Mouse (Mus musculus): ENCODE data around the gene Gm8909. TPM values are rescaled to one million over a fixed set of nuclear protein-coding genes. Genes with fewer than 3 reads are reported as not detected.
"Not testable (repeated sequence)": the region's sequence is repeated elsewhere in the genome, so short reads cannot be mapped to it uniquely, and the experiment has no call there.

Gm8909 gene
- not detected in 2 replicates for total RNA-seq (2017)

DNA sequence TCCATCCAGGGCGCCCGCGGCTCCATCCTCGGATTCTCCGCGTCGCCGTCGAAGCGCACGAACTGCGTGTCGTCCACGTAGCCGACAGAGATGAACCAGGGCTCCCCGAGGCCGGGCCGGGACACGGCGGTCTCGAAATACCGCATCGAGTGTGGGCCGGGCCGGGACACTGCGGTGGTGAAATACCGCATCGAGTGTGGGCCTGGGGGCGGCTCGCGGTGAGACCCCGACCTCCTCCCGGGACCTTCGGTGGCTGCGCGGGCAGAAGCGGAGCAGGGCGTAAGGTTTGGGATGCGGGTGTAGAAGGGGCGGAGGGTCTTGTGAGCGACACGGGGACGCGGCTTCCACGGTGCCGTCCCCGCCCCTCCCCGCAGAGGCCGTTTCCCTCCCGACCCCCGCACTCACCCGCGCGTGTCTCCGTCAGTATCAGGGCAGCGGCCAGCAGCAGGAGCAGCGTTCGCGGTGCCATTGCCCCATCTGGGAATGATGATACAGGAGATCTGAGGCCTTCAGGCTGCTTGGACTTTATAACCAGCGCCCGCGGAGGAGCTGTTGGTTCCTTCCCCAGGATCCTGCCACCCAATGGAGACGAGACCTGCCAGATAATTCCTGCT, at the start of gene Gm8909:
Gm8909 (minus strand) TSS at position 499 of the 614 bp plus-strand sequence.
- ATAC-seq (ENCODE audit: extremely low read depth, insufficient number of reproducible peaks, low FRiP score, poor library complexity, severe bottlenecking): no peak

DNA sequence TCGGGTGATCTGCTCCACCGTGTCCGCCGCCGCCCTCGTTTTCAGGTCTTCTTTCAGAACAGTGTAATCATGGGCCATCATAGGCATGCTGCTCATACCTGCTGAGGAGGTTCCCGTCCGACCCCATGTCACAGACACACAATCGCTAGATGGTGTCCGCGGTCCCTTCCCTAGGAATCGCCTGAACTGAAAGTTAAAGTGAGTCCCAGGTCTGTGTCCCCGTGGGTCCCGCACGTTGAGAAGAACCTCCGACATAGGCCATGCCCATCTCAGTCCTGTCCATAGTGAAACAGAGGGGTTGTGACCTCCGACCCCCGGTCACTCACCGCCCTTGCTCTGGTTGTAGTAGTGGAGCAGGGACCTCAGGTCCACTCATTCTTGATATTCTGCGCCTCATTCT, 47.2 kb upstream of the Gm8909 start:
- no peak for ATAC-seq (ENCODE audit: extremely low read depth, insufficient number of reproducible peaks, low FRiP score, poor library complexity, severe bottlenecking)

DNA sequence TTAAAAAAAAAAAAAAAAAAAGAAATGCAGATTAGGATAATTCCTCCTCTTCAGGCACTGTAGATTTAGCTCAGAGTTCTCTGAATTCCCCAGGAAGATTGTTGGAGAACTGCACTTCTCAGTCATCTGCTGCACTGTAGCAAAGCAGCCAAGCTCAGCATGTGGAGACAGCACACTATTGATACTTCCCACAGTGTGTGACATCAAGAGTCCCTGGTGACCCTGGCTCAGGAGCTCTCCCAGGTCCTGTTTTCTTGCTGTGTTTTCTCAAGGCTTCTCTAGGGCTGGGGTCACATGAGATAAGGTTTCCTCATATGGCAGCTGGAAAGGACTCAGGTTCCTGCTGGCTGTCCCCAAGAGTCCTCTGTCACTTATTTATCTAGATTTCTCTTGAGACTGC, 38.5 kb upstream of the Gm8909 start:
- no peak for ATAC-seq (ENCODE audit: extremely low read depth, insufficient number of reproducible peaks, low FRiP score, poor library complexity, severe bottlenecking)

DNA sequence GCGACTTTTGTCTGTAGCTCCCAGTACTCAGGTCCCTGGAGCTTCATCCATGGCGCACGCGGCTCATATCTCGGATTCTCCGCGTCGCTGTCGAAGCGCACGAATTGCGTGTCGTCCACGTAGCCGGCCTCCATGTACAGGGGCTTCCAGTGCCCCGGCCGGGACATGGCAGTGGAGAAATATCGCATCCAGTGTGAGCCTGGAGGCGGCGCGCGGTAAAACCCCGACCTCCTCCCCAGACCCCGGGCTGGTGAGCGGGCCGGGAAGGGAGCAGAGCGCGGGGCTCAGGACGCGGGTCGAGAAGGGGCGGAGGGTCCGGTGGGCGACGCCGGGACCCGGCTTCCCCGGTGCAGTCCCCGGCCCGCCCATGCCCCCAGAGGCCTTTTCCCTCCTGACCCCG, 37.5 kb upstream of the Gm8909 start:
- no peak for ATAC-seq (ENCODE audit: extremely low read depth, insufficient number of reproducible peaks, low FRiP score, poor library complexity, severe bottlenecking)

DNA sequence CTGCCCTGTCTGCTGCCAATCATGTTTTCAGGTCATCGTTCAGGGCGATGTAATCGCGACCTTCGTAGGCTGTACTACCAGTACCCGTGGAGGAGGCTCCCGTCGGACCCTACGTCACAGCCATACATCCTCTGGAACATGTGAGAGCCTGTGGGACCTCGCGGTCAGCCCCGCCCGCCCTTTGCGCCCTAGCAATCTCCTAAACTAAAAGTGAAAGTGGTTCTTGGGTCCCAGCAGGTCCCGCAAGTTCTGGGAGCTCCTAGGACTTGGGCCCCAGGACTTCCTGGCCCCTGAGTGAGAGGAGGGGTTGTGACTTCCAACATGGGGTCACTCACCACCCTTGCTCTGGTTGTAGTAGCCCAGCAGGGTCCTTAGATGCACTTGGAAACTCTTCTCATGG, 37.1 kb upstream of the Gm8909 start:
- peak; percentile 72 for ATAC-seq (ENCODE audit: extremely low read depth, insufficient number of reproducible peaks, low FRiP score, poor library complexity, severe bottlenecking)

DNA sequence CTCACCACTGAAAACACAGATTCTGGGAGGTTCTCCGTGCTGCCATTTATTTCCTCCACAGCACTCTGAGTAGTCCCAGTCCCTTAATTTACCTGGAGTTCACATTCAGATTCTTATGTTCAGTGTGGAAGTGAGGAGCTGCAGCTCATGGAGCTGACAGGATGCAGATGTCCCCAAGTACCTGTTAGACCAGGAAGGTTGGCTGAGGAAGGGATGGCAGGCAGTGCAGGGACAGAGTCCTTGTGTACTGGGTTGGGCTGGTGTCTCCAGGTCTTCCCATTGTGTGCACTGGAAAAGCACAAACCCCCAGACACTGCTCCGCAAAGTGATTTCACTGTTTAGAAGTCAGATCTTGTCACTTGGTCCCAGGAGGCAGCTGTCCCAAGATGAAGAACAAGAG, 33.5 kb upstream of the Gm8909 start:
- no peak for ATAC-seq (ENCODE audit: extremely low read depth, insufficient number of reproducible peaks, low FRiP score, poor library complexity, severe bottlenecking)

DNA sequence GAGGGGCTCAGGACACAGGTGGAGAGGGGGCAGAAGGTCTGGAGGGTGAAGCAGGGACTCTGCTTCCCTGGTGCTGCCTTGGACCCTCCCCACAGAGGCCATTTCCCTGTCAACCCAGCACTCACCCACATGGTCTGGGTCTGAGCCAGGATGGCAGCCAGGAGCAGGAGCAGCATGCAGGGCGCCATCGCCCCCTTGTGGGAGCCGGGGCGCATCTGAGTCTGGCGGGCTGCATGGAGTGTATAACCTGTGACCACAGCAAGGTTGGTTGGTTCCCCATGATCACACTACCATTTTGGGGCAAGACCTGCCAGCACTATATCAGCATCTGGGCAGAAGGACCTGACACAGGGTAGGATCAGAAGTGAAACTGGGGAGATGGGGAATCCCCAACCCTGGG, 30.0 kb upstream of the Gm8909 start:
- ATAC-seq (ENCODE audit: extremely low read depth, insufficient number of reproducible peaks, low FRiP score, poor library complexity, severe bottlenecking): no peak

DNA sequence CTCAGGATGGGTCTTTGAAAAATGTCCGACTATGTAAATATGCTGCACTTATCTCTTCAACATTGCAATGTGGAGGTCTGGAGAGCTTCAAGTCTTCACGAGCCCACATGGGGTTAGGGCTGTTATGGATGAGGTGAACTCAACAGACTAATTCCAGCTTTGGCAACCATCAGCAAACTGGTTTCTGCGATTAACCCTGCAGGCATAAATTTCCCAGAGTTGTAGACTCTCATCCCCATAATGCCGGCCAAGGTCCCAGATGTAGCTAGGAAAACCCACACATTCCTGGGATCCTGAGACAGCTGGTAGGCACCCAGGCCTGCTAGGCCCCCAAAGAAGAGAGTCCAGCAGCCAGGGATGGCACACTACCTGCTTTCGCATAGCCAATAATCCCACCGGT, 26.1 kb upstream of the Gm8909 start:
- ATAC-seq (ENCODE audit: extremely low read depth, insufficient number of reproducible peaks, low FRiP score, poor library complexity, severe bottlenecking): no peak

DNA sequence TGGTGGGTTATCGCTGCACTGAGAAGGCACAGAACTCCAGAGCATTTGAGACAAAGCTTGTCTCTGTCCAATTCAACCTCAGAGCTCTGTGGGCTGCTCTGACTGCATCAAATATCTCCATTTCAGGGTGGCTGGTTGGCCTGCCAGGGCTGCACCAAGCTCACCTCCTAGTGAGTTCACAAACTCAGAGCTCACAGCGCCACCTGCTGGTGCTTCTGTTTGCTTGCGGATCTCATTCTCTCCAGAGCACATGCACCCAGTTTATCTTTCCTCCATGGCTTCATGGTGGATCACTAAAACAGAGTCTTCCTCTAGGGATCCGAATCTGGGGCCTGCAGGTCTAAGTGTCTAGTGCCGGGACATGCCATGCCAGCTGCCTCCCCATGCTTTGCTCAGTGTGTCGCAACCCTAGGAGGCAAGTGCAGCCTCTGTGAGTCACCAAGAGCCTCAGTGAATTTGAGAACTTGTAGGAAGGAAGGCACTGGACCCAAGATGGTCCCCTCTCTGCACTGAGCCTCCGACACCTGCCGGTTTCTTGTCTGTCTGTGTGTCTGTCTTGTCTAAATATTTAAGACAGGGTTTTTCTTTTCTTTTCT, 25.3 kb upstream of the Gm8909 start:
- peak; percentile 56; the same call in 1 of the 2 replicates for ATAC-seq (ENCODE audit: extremely low read depth, insufficient number of reproducible peaks, low FRiP score, poor library complexity, severe bottlenecking)

DNA sequence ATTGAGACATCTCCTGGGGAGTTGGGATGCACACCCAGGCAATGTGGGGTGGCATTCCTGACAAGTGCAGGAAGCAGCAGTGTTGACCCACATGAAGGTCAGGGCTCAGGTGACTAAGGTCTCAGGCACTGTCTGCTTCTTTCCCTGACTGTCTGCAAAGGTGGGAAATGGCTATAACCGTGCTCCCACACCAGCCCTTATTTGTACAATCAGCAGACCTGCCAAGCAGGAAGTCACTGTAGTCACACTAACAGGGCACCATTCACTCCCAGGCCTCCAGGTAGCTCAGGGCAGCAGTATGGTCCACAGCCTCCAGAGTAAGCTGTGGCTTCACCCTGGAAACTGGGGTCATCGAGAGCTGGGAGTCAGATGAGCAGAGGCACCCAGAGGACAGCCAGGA, 24.0 kb upstream of the Gm8909 start:
- no peak for ATAC-seq (ENCODE audit: extremely low read depth, insufficient number of reproducible peaks, low FRiP score, poor library complexity, severe bottlenecking)

DNA sequence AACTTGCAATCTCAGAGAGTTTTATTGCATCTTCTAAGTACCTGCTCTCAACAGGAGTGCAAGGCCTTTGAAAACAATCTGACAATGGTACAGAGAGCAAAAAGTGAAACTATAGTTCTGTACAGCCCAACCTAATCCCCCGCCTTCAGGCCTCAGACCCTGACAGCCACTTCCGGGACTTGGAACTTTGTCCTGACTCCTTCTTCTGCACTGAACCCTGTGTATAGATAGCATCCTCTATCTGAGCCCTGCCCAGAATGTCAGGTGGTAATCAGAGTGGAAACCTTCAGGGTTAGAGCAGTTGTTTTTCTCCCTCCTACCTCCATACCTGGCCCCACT, 21.8 kb upstream of the Gm8909 start, which contains the start of gene H2-T3:
H2-T3 (minus strand) TSS at position 119 of the 339 bp plus-strand sequence.
- ATAC-seq (ENCODE audit: extremely low read depth, insufficient number of reproducible peaks, low FRiP score, poor library complexity, severe bottlenecking): no peak

DNA sequence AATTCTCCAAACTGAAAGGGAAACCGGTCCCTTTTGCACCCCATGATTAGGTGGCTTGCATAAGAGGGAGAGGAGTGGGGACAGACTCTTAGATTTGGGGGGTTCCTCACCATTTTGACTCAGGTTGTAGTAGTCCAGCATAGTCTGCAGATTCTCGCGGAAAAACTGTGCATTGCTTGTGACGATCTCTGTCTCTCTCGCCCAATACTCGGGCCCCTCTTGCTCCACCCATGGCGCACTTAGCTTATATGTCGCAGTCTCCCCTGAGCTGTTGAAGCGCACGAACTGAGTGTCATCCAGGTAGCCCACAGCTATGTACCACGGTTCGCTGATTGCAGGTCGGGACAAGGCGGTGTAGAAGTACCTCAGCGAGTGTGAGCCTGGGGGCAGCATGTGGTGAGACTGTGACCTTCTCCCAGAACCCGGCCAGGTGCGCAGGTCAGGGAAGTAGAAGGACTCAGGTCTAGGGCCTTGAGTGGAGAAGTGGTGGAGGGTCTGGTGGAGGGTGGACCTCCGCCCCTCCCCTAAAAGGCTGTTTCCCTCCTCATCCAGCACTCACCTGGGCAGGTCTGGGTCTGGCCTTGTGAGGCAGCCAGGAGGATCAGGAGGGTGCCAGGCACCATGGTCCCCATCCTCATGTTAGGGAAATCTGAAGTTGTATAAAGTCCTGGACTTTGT, 21.3 kb upstream of the Gm8909 start:
- ATAC-seq (ENCODE audit: extremely low read depth, insufficient number of reproducible peaks, low FRiP score, poor library complexity, severe bottlenecking): no peak

DNA sequence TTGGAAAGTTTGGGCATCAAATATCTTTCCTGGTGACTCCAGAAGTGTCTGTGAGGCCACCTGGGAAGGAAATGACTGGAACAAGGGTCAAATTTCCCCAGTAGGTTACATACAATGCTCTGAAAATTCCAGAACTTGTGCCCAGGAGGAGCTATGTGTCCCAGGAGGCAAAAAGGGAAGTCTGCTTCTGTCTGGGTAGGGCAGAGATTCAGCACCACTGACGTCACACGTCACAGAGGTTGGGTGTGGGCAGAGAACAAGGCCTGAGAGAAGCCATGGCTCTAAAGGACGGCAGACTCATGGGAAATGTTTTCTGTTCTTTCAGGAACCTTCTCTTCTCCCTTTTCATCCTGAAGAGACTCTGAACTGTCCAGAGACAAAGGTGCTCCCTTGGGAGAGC, 19.2 kb upstream of the Gm8909 start:
- no peak for ATAC-seq (ENCODE audit: extremely low read depth, insufficient number of reproducible peaks, low FRiP score, poor library complexity, severe bottlenecking)

DNA sequence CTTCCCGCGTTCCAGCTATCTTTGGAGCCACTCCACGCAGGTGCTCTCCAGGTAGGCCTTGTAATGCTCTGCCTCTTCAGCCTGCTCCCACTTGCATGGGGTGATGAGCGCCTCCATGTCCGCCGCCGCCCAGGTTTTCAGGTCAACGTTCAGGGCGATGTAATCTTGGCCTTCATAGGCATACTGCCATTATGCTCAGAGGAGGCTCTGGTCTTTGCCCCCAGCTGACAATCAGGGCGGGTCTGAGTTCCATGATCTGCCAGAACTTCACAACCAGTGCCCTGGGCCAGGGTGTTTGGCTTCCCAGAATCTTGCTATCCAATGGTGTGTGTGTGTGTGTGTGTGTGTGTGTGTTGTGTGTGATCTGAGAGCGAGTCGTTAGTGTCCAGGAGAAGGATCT, 13.9 kb upstream of the Gm8909 start:
- no peak for ATAC-seq (ENCODE audit: extremely low read depth, insufficient number of reproducible peaks, low FRiP score, poor library complexity, severe bottlenecking)

DNA sequence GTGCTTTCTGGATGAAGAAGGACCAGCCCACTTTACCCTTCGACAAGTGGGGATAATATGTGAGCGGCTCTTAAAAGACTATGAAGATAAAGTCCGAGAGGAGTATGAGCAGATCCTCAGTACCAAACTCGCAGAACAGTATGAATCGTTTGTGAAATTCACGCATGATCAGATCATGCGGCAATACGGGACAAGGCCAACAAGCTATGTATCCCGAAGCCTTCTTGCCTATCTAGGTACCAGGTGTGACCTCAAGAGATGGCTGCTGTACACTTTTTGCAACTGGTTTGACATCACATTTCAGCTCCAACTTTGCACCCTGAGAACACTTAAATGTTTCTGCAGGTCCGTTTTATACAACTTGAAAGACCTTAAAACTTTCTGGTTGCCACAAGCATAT, 11.1 kb upstream of the Gm8909 start:
- not testable (repeated sequence) for ATAC-seq (ENCODE audit: extremely low read depth, insufficient number of reproducible peaks, low FRiP score, poor library complexity, severe bottlenecking)

DNA sequence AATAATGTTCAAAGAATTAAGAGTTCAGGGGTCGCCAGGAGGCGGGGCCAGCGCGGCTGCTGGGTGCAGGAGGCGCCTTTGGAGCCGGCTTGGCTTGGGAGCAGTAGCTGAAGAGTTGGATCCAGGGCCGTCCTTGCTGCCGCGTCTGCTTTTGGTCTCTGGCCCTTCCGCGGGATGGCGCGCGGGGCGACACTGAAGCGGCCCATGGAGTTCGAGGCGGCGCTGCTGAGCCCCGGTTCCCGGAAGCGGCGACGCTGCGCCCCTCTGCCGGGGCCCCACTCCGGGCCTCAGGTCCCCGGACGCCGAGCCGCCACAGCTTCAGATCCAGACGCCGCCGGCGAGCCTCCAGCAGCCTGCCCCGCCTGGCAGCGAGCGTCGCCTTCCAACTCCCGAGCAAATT, 10.6 kb upstream of the Gm8909 start:
- not testable (repeated sequence) for ATAC-seq (ENCODE audit: extremely low read depth, insufficient number of reproducible peaks, low FRiP score, poor library complexity, severe bottlenecking)

DNA sequence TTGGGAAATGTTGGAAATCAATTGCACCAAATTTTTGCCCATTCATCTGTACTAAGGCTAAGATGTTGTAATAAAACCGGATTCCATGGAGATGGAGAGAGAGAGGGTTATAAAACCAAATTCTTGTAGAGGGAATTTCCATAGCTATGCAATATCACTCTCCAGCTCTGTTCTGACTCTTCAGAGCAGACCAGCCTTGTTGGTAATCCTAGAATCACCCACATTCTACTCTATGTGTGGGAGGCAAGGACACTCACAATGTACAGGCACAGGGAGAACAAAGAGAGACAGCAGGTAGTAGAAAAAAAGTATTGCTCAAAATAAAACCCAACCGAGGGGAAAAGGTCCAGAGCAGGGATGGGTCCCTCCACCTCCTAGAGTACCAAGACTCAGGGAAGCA, 7.8 kb upstream of the Gm8909 start:
- not testable (repeated sequence) for ATAC-seq (ENCODE audit: extremely low read depth, insufficient number of reproducible peaks, low FRiP score, poor library complexity, severe bottlenecking)

DNA sequence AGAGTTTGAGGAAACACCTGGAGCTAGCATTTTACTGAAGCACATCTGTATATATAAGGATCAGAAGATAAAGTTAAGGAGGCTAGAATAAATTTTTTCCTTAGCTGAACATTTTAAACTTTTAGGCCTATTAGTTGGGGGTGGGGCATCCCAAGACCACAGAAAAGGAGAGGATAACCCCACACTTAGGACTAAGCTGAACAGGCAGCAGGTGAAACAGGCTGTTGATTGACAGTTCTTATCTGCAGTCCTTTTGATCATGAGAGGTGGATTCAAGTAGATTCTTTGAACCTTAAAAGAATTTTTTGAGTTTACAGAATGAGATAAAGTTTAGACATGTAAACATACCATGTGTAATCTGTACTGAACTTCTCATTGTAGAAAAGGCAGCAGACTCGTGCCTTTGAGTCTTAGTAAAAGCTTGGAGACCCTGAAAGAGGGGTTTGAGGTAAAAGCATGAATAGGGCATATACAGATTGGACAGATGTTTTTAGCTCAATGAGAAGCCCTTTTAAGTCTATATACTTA, 2.0 kb upstream of the Gm8909 start:
- ATAC-seq (ENCODE audit: extremely low read depth, insufficient number of reproducible peaks, low FRiP score, poor library complexity, severe bottlenecking): no peak

DNA sequence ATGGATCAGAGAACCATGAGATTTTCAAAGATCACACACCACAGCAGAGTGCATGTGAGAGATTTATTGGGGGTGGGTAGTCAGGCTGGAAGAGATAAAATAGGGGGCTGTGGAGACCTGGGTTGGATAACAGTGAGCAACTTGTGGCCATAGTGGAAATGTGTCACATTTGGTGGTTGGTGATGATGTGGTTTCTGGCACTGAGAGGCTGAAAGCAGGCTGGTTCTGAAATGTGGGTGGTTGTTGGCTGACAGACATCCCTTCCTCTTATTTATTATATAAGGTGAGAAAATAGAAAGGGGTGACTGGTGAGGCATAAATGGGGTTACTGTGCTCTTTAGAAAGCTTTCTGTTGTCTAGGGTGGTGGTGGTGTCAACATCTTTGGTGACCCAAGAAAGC, 1.4 kb upstream of the Gm8909 start:
- no peak for ATAC-seq (ENCODE audit: extremely low read depth, insufficient number of reproducible peaks, low FRiP score, poor library complexity, severe bottlenecking)

DNA sequence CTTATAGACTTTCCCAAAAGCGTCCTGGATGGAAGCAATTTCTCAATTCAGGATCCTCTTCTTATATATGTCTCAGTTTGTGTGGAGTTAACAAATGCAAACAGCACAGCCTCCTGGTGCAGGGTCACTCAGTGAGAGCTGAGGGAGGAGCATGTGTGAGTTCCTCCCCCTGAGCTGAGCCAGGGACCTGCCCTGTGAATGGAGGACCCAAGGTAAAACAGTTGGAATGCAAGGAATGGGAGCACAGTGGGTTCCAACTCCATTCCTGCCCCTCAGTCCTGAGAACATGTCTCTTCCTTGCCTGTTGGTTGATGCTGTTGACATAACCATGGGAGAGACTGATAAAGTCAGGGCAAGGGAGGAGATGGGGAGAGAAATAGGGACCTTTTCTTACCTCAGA, 757 bp upstream of the Gm8909 start:
- not testable (repeated sequence) for ATAC-seq (ENCODE audit: extremely low read depth, insufficient number of reproducible peaks, low FRiP score, poor library complexity, severe bottlenecking)
